Mouse (Mus musculus) stomach, embryonic 15.5 days (tissue): ENCODE results near the gene Bri3. TPM values are rescaled to one million over a fixed set of nuclear protein-coding genes. Genes with fewer than 3 reads are reported as not detected.
A peak's percentile ranks its signal among the peaks of the same experiment; 100 is the strongest.

Experiments
- ATAC-seq: fragments of 200-750 bp; cut with Nextera tagmentation; 2 replicates; pipeline ENCODE4 v1.8.0; 2017; ENCODE audit warnings: low read depth, moderate number of reproducible peaks, moderate TSS enrichment; ENCODE audit not compliant: insufficient read depth, low FRiP score
- H3K27ac ChIP-seq: fragments of 300-500 bp; sonication (generic); 2 replicates; pipeline ENCODE4 v1.5.1; 2015; ENCODE audit warnings: mild to moderate bottlenecking, inconsistent platforms
- H3K27me3 ChIP-seq: fragments of 300-500 bp; sonication (generic); replicated peaks from 2 replicates; pipeline ENCODE4 v1.6.1; 2015; ENCODE audit warnings: inconsistent platforms
- H3K36me3 ChIP-seq: fragments of 300-500 bp; sonication (generic); 2 replicates; pipeline ENCODE4 v1.6.1; 2015; ENCODE audit warnings: inconsistent platforms
- H3K4me1 ChIP-seq: fragments of 300-500 bp; sonication (generic); 2 replicates; pipeline ENCODE4 v1.6.1; 2015; ENCODE audit warnings: inconsistent platforms
- H3K4me2 ChIP-seq: fragments of 300-500 bp; sonication (generic); 2 replicates; pipeline ENCODE4 v1.6.1; 2015; ENCODE audit warnings: mild to moderate bottlenecking, inconsistent platforms
- H3K4me3 ChIP-seq: fragments of 300-500 bp; sonication (generic); replicated peaks from 2 replicates; pipeline ENCODE4 v1.5.1; 2015; ENCODE audit warnings: inconsistent platforms
- H3K9ac ChIP-seq: fragments of 300-500 bp; sonication (generic); 2 replicates; pipeline ENCODE4 v1.6.1; 2015; ENCODE audit warnings: inconsistent platforms
- H3K9me3 ChIP-seq: fragments of 300-500 bp; sonication (generic); 2 replicates; pipeline ENCODE4 v1.6.1; 2016; ENCODE audit warnings: inconsistent platforms
- WGBS: fragments of 180-500 bp; shearing (Covaris S2); methylation state at CpG from one replicate; pipeline ENCODE4 v1.1.7; 2015; 5-methylcytosine and 5-hydroxymethylcytosine counted together
- polyA plus RNA-seq: library from polyadenylated mRNA; unstranded; fragments of >200 nt; fragmentation: Nextera tagmentation; extraction: Ambion mirVana; gene quantifications from 2 replicates; pipeline ENCODE4 v1.2.1, GENCODE M21; 2015

Bri3 gene
- polyA plus RNA-seq, 1 experiment from 2014 or later, result 125 TPM

GRCm38 (mm10) chr5:144447226-144447616 is 203.0 kb downstream of the Bri3 start:
- Histone ChIP-seq H3K9ac (no peak overlapping the region), H3K4me3 (no peak overlapping the region), H3K27ac (no peak overlapping the region), H3K4me1 (0 out of 2 replicates have a peak, but pooled peaks cover 5% of the 10 kb centered on the region), H3K36me3 (no peaks in the 10 kb centered on the region), H3K27me3 (no peaks in the 10 kb centered on the region), H3K4me2 (no peak overlapping the region), H3K9me3 (no peaks in the 10 kb centered on the region)
- no peak for ATAC-seq
- WGBS, result 56% methylated on average over 8 of the region's 8 CpGs

DNA sequence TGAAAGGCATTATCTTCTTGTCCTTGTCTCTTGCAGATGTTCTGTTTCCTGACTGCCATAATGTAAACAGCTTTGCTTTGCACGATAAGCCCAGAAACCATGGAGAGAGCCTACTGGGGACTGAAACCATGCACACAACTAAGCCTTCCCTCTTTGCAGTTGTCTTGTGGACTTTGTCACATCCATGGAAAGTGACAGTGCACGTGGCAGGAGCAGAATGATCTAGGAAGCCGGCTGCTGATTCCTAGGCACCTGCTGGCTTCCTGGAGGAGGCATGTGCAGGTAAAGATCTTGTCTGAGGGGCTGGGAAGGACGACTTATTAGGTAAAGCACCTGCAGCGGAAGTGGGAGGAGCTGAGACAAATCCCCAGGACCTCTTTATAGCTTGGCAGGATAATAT is 203.7 kb downstream of the Bri3 start:
- Histone ChIP-seq H3K36me3 (no peaks in the 10 kb centered on the region), H3K4me2 (no peak overlapping the region), H3K27ac (no peak overlapping the region), H3K27me3 (no peaks in the 10 kb centered on the region), H3K4me3 (no peak overlapping the region), H3K9ac (no peak overlapping the region), H3K9me3 (no peaks in the 10 kb centered on the region), H3K4me1 (0 out of 2 replicates have a peak, but pooled peaks cover 5% of the 10 kb centered on the region)
- 36% methylated on average over 5 of the region's 5 CpGs for WGBS
- no peak for ATAC-seq

- Histone ChIP-seq H3K4me1 (peaks cover 4% of the 10 kb centered on the region), H3K4me3 (no peak overlapping the region), H3K4me2 (no peak overlapping the region), H3K27ac (no peak overlapping the region), H3K36me3 (no peaks in the 10 kb centered on the region), H3K27me3 (no peaks in the 10 kb centered on the region), H3K9me3 (no peaks in the 10 kb centered on the region), H3K9ac (no peak overlapping the region)
- WGBS, result 57% methylated on average over 7 of the region's 7 CpGs
- no peak for ATAC-seq
Measured at GRCm38 (mm10) chr5:144452776-144453455, 208.7 kb downstream of the Bri3 start.

DNA sequence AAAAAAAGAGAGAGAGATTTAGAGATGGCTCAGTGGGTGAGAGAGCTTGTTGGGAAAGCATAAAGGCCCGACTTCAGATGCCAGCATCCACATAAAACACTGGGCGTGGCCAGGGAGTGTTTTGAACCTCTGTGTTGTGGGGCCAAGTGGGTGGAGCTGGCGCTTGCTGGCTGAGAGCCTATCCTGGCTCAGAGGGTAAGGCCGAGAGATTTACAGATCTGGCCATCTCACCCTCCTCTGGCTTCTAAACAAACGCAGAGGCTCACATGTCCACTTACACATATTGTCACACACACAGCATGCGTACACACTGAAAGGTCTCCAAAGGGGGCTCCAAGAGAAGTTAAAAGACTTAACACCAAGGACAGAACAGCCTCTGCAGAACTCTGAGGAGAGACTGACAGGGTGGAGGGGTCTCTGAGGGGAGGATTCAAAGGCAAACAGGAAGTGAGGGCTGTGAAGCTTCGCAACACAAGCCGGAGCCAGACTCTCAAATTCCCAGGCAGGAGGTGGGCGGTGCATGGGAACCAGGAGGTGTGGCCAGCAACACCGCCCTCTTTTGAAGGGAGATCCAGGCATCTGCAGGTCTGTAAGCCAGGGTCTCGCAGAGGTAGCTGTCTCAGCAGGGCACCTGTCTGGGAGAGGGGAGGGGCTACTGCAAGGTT is 213.5 kb downstream of the Bri3 start:
- Histone ChIP-seq H3K27ac (no peak overlapping the region), H3K9me3 (no peaks in the 10 kb centered on the region), H3K27me3 (no peaks in the 10 kb centered on the region), H3K36me3 (no peaks in the 10 kb centered on the region), H3K4me2 (peak overlapping the region; percentile 46), H3K4me3 (no peak overlapping the region), H3K9ac (no peak overlapping the region; the same call in 1 of the 2 replicates), H3K4me1 (peaks cover 6% of the 10 kb centered on the region)
- WGBS, result 5% methylated on average over 11 of the region's 11 CpGs
- ATAC-seq, result peak; percentile 47; the same call in 1 of the 2 replicates

DNA sequence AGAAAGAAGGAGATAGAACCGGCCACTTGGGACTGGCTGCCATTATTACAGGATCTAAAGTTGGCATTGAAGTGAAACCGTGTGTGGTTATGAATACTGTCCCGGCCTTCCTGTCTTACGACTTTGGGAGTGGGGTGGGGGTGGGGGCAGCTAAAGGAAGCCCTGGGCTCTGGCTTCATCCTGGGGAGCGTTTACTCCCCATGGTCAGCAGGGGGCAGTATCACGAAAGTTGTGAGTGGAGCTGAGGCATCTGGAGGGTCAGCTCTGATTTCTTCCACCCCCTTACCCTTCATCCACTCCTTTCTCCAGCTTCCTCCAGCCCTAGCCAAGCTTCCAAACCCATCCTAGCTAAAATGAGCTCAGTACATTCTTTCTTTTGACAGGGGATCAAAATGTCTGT is 222.8 kb downstream of the Bri3 start:
- Histone ChIP-seq H3K9me3 (no peaks in the 10 kb centered on the region), H3K27me3 (no peaks in the 10 kb centered on the region), H3K4me2 (no peak overlapping the region), H3K4me1 (0 out of 2 replicates have a peak, but pooled peaks cover 2% of the 10 kb centered on the region), H3K27ac (no peak overlapping the region), H3K9ac (no peak overlapping the region), H3K36me3 (no peaks in the 10 kb centered on the region), H3K4me3 (no peak overlapping the region)
- ATAC-seq, result no peak
- WGBS, result 35% methylated on average over 6 of the region's 6 CpGs

DNA sequence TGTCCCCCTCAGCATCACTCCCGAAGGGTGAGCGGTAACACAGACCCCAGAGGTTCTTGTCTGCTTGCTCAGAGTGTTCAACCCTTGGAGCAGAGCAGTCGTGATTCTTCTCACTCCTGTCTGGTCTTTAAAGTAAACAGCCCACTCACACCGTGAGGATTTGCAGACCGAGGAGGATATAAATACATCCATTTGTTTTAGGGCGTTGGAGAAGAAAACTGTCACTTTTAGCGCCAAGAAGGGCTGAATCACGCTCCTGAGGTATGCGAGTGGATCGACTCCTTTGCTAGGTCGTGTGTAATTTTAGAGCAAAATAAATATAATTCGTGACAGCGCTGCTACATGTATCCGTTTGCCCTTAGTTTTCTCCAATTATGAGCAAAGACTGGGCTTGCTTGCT is 228.8 kb downstream of the Bri3 start:
- no peaks in the 10 kb centered on the region for H3K9me3 ChIP-seq
- H3K4me3 ChIP-seq, result no peak overlapping the region
- ATAC-seq, result no peak
- H3K27ac ChIP-seq, result no peak overlapping the region
- H3K4me1 ChIP-seq, result no peaks in the 10 kb centered on the region
- WGBS, result 49% methylated on average over 14 of the region's 14 CpGs
- H3K9ac ChIP-seq, result no peak overlapping the region
- no peak overlapping the region for H3K4me2 ChIP-seq
- H3K27me3 ChIP-seq, result no peaks in the 10 kb centered on the region
- no peaks in the 10 kb centered on the region for H3K36me3 ChIP-seq

GRCm38 (mm10) chr5:144479677-144480171 is 235.5 kb downstream of the Bri3 start:
- no peak overlapping the region for H3K4me2 ChIP-seq
- H3K27ac ChIP-seq, result no peak overlapping the region
- no peak for ATAC-seq
- H3K4me3 ChIP-seq, result no peak overlapping the region
- H3K36me3 ChIP-seq, result no peaks in the 10 kb centered on the region
- WGBS, result 51% methylated on average over 8 of the region's 8 CpGs
- H3K9me3 ChIP-seq, result no peaks in the 10 kb centered on the region
- H3K4me1 ChIP-seq, result no peaks in the 10 kb centered on the region
- H3K9ac ChIP-seq, result no peak overlapping the region
- no peaks in the 10 kb centered on the region for H3K27me3 ChIP-seq

DNA sequence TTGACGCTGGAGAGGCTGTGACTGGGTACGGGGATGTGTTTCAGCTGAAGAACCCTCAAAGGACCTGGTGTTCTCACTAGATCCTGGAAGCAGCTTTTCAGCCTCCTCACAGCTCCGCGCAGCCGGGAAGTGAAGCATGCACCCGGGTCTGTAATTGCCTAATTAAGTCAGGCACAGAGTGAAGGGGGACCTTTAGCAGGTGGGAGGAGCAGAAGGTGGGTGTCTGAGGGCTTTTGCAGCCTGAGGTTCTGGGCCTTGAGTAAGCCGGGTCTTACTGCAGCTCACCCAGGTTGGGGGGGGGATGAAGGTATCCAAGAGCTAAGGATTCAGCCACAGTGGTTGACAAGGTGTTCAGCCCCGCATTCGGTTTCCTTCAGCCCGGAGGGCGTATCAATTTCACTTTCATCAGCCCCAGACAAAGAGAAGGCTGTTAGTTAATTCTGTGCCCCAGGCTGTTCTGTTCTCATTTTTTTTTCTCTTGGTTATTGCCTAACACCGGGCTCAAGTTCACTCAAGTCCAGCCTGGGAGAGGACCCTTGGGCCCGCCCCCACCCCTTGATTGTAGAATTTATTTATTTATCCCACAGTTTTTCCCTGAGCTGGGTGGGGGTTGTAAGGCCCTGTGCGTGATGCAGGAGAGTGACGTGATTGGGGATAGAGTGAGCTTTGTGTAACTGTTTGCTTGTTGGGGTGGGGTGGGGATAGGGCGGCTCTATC is 239.6 kb downstream of the Bri3 start:
- 56% methylated on average over 16 of the region's 16 CpGs for WGBS
- Histone ChIP-seq H3K4me2 (no peak overlapping the region), H3K9ac (no peak overlapping the region), H3K4me1 (no peaks in the 10 kb centered on the region), H3K4me3 (no peak overlapping the region), H3K9me3 (no peaks in the 10 kb centered on the region), H3K27ac (no peak overlapping the region), H3K27me3 (no peaks in the 10 kb centered on the region), H3K36me3 (no peaks in the 10 kb centered on the region)
- ATAC-seq, result no peak

DNA sequence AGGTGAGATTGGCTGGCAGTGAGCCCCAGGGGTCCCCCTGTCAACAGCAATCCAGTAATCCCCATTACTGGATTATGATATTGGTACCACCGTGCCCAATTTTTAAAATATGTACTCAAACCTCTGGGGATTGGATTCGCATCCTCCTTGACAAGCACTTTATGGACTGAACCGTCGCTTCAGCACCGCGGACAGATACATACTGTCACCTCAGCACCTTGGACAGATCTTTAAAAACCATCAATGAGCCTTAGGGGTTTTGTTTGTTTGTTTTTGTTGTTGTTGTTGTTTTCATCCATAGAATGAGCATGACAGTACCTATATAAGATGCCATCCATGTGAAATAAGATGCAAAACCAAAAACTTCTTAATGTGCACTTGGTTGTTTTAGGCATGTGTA is 247.1 kb downstream of the Bri3 start:
- 13% methylated on average over 6 of the region's 6 CpGs for WGBS
- no peaks in the 10 kb centered on the region for H3K27me3 ChIP-seq
- no peak overlapping the region for H3K27ac ChIP-seq
- H3K9ac ChIP-seq, result no peak overlapping the region
- no peaks in the 10 kb centered on the region for H3K36me3 ChIP-seq
- H3K9me3 ChIP-seq, result no peaks in the 10 kb centered on the region
- no peaks in the 10 kb centered on the region for H3K4me1 ChIP-seq
- no peak overlapping the region for H3K4me3 ChIP-seq
- ATAC-seq, result no peak
- no peak overlapping the region for H3K4me2 ChIP-seq

Other genes starting within 250 kb of the Bri3 start
- gene Ccz1, start 229.6 kb upstream of the Bri3 start, polyA plus RNA-seq, result 68.4 and 76.6 TPM in 2 replicates
- gene Ocm, start 217.8 kb upstream of the Bri3 start, polyA plus RNA-seq, result not detected in 2 replicates
- 6.3 and 7.9 TPM in 2 replicates for gene Lmtk2, start 144.0 kb upstream of the Bri3 start, polyA plus RNA-seq
- 21.8 and 34.2 TPM in 2 replicates for gene Bhlha15, start 54.2 kb upstream of the Bri3 start, polyA plus RNA-seq
- gene Tecpr1, start 20.8 kb upstream of the Bri3 start, polyA plus RNA-seq, result 21.2 and 21.7 TPM in 2 replicates
- gene Baiap2l1, start 113.7 kb downstream of the Bri3 start, polyA plus RNA-seq, result 20.1 and 22.8 TPM in 2 replicates